Mouse (Mus musculus): ENCODE results near the gene Rnf146.
"Not testable (repeated sequence)": the region's sequence is repeated elsewhere in the genome, so short reads cannot be mapped to it uniquely, and the experiment has no call there.

Rnf146 gene

DNA sequence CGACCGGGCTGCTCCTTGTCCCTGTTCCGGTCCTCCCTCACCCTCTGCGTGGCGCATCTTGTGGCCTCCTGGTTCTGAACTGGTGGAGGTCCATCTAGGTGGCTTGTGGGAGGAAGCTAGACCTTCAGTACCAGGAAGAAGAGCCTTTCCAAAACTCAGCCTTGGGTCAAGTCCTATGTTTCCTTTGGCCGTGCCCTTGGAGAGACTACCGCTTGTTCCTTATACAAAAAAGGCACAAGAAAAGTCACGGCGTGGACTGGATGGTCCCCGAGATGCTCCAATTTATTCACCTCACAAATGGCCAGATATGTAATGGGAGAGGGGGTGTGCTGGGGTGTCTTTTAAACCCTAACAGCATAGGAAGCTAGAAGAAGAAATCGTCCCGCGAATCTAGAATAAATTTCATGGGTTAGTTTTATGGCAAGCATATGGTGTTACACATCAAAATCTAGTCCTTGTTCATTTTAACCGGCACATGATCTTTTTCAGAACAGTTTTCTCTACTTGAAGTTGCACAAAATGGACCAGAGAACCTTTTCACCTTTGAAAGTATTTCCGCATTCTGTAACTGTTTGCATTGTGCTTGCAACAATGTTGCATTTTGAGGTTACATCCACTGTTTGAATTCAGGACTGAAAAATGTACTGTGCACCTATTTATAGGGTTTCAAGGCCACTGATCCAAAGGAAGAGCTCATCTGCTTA lies at the start of gene Rnf146:
TSS of gene Rnf146 (minus strand) at position 246 of the 704 bp plus-strand sequence.
- DNase-seq (ENCODE audit: extremely low spot score, low read depth, low spot score): no peak

DNA sequence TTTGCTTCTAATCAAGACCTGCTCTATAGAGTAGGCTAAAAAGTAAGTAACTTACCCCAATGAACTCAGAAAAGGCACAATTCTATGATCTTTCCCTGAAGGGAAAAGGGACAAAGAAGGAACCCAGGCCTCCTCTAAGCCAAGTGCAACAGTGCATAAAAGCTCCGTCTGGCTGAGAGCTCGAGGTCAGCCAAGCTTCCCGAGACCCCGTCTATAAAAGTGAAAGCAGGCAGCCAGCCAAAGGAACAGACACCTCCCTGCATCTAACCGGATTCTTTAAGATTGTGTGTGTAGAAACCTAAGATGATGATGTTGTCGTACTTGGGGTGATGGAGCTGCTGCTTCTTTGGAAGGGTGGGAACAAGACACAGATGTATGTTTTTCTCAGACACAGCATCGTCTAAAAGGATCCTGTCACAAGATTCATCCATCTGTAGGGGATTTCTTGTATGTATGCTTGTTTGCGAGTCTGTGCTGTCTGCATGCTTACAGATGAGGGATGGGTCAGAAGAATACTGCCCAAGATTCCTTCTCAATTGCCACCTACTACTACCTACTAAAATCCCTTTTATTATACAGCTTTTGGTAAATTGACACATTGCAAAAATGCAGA lies 40.5 kb upstream of the Rnf146 start:
- no peak for DNase-seq (ENCODE audit: extremely low spot score, low read depth, low spot score)

DNA sequence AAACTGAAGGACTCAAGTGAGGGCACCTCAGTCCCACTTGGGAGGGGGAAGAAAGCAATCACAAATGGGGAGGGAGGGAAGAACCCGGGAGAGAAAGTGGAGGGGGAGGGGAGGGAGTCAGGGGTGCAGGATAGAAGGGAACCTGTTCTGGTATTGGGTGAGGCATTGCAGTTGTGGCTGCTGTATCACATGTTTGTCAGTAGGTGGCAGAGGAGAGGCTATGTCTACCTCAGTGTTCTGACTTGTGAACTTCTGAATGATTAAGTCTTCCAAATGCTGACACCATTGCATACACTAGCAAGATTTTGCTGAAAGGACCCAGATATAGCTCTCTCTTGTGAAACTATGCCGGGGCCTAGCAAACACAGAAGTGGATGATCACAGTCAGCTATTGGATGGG lies 32.6 kb upstream of the Rnf146 start:
- DNase-seq (ENCODE audit: extremely low spot score, low read depth, low spot score): not testable (repeated sequence)

DNA sequence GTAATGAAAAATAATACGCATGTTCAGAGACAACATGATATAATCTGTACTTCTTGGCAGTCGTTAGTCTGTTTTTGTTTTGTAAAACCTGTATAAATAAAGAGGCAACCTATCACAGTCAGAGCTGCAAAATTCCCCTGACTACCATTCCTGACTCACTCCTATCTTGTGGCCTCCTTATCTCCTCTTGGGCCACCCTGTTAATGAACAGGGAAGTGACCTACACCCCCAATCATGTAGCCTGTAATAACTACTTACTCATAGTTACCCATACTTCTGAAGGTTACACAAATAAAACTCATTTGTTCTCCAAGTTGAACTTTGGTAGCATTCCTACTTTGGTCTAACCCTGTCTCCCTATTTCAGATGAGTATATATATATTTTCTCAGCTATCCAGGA lies 19.3 kb upstream of the Rnf146 start:
- no peak for DNase-seq (ENCODE audit: extremely low spot score, low read depth, low spot score)

DNA sequence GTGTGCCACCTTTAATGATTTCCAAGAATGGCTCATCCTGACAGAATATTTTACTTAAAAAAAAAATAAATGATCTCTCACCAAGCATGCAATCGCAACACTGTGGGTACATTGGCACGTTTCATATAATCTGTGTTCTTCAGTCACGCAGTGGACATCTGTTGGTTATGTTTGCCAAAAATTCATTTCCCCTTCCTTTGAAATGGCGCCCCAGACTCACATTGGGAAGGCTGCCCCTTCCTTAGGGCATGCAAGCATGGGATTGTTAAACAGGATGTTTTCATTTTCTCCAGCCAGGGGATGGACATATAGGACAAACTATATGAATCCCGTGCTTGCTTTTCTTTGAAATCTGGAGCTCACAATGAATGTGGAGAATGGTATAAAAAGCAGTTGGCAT lies 11.8 kb upstream of the Rnf146 start:
- DNase-seq (ENCODE audit: extremely low spot score, low read depth, low spot score): no peak

DNA sequence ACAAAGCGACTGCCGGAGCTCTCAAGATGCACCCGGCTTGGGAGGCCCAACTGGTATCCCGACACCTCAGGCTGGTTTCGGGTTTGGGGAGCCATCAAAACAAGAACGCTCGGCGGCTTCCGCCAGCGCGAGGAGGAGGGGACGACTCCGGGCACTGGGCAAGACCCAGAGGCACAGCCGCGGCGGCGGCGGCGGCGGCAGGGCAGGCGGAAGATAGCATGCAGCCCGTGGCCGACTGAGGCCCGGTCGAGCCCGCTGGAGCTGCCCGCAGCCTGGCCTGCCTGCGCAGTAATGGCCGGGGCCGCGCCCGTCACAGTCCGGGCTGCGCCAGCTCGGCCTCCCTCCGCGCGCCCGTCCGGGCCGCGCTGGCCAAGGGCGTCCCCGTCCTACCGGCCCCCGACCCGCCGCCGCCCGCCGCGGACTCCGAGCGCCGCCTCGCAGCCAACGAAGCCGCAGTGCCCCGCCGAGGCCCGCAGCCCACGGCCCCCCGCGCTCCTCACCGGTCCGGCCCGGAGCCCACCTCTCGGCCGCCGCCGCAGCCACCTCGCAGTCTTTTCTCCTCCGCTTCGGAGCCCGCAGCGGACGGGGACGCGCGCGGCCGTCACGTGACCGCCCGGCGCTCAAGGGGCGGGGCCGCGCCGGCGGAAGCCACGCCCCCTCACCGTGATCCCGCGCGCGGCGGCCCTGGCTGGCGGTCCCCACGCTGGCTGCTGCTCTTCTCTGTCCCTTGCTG lies 612 bp downstream of the Rnf146 start:
- no peak for DNase-seq (ENCODE audit: extremely low spot score, low read depth, low spot score)

DNA sequence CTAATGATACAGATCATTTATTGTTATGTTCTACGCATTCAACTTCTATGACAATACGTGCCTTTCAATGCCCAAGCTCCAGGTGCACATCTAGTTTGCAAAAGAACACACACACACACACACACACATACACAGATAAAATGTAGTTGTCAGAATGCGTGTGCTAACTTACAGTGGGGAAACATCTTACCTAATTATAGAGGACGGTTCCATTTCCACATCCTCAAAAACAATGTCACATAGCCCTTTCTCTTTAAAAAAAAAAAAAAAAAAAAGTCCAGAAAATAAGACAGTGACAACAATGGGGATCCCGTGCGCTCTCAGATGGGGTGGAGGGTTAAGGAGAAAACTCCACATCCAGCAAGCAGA lies 1.2 kb downstream of the Rnf146 start:
- no peak for DNase-seq (ENCODE audit: extremely low spot score, low read depth, low spot score)

DNA sequence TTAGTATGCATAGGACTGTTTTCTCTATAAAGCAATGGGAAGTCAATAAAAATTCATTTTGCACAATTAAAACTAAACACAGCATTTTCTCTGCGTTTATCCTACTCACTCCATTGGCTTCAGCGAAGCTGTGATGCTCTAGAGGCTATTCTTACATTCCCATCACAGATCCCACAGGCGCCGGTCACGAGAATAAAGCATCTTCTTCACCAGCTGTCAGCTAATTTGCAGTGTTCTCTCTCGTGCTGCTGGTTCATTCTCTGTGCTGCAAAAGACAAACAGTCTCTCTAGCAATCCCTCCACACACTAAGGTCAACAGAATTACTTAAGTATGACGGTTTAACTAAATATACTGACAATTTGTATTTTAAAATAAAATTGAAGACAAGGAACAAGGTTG lies 8.1 kb downstream of the Rnf146 start:
- DNase-seq (ENCODE audit: extremely low spot score, low read depth, low spot score): no peak

DNA sequence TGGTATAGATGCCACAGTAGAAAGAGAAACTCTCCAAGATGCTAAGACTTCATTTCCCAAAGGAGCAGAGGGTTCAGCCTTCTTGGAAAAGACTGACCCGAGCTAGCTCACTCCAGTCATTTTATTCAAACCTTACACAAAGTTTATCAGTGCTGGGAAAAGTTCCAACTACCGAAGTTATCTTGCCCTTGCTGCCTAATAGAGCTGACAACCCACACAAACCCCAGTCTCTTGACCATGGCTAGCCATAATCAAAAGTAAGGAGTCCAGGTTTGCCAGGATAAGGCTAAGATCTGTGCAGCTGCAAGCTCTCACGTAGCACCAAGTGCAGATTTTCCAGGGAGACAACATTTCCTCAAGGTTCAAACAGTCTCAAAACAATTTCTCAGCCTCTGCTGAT lies 9.7 kb downstream of the Rnf146 start:
- DNase-seq (ENCODE audit: extremely low spot score, low read depth, low spot score): no peak

DNA sequence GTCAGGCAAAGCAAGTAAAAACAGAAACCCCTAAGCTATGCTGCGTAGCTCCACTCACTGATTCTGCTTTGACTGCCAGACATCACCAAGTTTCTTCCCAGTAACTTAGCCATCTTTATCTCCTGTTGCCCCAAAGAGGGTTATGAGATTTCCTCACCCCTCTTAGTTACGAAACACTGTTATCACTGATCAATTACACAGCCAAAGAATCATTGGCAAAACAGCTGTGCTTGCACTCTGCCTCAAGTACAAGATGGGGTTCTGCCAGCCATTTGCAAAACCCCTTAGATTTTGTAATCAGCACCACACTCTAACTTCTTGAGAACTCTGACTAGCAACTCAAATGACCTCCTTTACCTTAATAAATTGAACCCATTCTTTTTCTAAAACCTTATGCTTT lies 10.8 kb downstream of the Rnf146 start:
- DNase-seq (ENCODE audit: extremely low spot score, low read depth, low spot score): no peak

DNA sequence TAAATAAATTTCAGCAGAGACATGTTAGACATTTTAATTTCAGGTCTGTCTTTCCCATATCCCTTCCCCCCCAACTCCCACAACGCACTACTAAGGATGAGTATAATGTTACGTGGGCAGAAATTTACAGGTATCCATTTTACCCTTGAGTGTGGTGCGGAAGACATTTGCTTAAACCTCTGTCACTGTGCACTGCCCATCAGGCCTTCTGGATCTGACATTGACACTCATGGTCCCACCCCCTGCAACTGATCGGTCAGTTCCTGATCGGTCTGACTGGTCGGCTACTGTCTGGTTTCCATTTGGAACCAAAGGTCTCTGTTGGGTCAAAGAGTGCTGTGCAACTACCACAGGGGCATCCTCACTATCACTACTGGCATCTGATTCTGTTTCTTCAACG lies 15.6 kb downstream of the Rnf146 start:
- DNase-seq (ENCODE audit: extremely low spot score, low read depth, low spot score): no peak

DNA sequence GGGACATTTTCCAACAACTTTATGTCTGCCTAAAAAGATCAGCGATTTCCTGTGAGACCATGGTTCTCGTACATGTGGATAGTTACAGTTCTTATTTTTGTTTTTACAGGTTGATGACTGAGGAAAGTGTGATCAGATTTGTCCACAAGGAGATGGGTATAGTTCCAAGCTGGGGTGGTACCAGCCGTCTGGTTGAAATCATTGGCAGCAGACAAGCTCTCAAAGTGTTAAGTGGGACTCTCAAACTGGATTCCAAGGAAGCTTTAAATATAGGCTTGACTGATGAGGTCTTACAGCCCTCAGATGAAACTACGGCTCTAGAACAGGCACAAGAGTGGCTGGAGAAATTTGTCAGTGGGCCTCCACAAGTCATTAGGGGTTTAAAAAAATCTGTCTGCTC lies 18.0 kb downstream of the Rnf146 start:
- no peak for DNase-seq (ENCODE audit: extremely low spot score, low read depth, low spot score)

DNA sequence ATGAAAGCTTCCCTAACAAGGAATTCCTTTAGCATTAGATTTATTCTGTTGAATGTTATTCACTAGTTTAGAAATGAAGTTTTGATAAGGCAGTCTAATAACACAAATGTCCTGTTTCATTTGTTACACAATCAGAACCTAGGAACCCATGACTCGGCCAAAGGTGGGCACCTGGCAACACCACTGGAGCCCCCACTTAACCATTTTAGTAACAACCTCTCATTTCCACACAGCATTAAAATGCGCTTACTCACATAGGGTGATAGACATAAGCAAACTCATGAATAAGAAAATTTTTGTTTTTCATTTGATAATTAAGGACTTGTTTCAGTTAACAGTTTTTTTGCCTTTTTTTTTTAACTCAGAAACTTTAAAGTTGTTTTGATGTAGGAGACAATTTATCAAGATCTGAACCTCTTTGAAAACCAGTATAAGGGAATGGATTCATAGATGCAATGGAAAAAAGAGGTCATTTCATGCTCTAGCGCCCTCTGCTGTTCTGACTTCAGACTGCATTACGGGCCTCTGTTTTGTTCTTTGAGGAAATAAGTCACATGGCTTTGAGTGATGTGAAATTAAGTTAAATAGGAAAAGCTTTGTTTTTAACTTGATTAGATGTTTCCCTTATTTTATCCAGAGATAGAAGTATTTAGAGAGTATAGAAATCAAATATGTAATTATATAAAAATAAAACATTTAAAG lies 23.7 kb downstream of the Rnf146 start:
- peak; percentile 62 for DNase-seq (ENCODE audit: extremely low spot score, low read depth, low spot score)

DNA sequence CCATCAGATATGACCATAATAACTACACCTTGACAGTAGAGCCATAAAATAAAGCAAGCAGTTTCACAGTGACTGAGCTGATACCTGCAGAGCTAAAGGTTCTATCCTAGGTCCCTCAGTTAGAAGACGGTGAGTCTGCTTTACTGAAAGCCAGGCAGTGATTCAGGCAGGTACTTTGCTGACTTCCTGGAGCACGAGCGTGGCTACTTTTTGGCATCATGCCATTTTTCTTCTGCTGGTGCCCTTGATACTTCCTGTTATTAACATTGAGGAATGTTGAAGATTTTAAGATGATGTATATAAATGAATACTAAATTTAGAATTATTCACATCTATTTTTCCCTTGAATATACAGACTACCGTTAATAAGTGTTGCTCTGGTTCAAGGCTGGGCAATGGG lies 28.4 kb downstream of the Rnf146 start:
- DNase-seq (ENCODE audit: extremely low spot score, low read depth, low spot score): no peak

DNA sequence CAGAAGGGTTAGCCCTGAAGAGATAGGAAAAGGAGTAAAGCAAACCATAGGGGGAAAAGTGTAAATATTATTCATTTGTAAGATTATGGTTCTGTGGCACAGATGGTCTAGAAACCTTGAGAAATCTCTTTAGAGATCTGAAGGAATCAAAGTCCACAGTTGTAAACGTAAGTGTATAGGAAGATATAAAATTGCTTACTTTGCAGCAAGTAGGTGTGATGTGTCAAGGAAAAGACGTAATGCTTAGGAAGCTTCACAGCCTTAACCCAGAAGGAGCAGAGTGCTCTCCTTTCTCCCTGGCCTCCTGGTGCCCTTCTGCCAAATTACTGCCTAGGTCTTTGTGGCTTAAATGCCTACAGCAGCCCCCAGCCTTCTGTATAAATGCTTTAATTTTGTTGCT lies 37.4 kb downstream of the Rnf146 start:
- no peak for DNase-seq (ENCODE audit: extremely low spot score, low read depth, low spot score)

DNA sequence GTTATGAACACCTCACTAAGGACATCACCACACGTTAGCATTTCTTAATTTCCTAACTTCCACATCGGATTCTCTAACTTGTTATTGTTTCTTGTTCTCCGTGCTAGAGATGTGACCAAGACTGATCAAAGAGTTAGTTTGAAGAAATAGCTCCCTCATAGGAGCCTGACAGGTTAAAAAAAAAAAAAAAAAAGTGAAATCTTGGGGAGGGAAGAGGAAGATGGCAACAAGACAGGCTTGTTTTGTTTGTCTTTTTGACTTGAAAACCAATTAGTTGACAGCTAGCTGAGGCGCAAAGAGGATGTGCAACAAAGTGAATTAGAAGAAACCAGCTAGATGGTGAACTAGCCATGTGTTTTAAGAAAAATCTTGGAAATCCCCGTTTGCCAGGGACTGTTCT lies 48.3 kb downstream of the Rnf146 start:
- DNase-seq (ENCODE audit: extremely low spot score, low read depth, low spot score): peak; percentile 5

DNA sequence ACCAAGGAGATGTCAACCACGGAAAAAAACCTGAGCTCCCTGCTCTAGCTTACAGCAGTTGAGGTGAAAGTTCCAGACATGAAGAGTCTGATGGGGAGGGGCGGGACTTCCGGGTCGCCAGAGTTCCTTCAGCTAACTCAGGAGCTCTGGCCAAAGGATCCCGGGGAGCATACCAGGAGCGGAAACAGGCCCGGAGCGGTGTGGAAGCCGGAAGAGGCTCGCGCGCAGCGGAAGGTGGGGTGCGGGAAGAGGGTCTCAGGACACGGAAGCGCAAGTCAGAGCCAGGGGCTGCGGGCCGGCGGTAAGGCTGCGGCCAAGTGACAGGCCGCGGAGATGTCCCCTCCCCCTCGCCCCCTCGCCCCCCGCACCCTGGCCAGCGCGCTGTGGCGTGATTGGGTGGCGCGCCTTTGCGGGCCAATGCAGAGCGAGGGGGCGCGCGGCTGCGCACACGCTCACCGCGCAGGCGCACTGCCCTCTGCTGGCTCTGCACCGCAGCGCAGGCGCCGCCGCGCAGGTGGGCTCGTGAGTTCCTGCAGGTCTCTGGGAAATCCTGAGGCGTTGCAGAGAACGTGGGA lies 49.1 kb downstream of the Rnf146 start, which contains the start of gene Echdc1:
TSS of gene Echdc1 (plus strand) at position 103 of the 575 bp plus-strand sequence.
- peak; percentile 77 for DNase-seq (ENCODE audit: extremely low spot score, low read depth, low spot score)

DNA sequence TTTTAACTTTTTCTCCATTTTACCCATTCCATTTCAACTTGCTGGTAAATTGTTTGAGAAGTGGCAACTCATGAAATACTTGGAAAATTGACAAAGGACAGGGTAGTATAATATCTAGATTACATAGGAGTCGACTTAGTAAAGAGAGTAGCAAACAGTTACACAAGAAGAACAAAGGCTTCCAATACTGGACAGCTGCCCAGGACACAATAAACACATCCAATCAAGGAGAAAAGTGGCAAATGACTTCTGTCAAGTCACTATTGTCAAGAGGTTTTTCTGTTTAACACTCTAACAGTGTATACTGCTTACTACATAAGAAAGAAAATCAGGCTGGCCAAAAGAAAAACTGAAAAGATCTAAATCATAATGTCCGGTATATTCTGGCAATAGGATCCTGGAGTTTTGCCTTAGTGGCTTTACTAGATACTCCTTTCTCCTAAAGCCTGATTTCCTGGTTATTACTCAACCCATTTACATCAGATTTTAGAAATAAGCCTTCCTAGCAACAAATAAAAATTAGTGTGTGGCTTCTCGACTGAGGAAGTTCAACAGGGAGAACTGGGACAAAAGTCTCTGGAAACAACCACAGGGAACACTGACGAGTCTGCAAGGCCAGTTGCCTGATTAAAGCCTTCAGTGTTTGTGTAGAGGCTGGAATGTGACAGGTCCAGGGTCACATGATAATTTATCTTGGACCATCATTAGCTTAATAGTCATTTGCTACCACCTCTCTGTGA lies 50.6 kb downstream of the Rnf146 start:
- DNase-seq (ENCODE audit: extremely low spot score, low read depth, low spot score): no peak

DNA sequence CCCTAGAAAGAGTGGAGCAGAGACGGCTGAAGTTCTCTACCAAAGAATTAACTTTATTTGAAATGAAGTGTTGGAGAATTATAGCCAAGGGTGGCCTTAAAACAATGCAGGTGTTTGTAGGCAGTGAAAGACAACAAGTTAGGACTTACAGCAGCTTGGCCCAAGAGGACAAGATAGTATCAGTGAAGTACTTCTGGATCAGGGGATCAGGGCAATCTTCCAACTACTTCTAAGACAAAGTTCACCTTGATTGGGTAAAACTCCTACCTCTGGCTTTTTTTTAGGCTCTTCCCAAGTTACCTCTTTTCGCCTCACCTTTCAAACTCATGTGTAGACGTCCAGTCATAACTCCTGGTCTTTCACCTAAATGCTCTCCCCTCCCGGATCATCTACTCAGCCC lies 60.0 kb downstream of the Rnf146 start:
- no peak for DNase-seq (ENCODE audit: extremely low spot score, low read depth, low spot score)

All from hindlimb bud, embryonic 11.5 days (tissue).